Mouse (Mus musculus): ENCODE data around the gene Arpc1a.

GRCm38 (mm10) chr5:145059524-145059923 is 24.1 kb upstream of the Arpc1a start:
- no peak for TF ChIP-seq POLR2A (IDR thresholded peaks at IDR 0.05; ENCODE audit: borderline replicate concordance, extremely low read depth, low read depth, low read length)
- no peak for TF ChIP-seq CTCF (IDR thresholded peaks at IDR 0.05; ENCODE audit: insufficient read depth, low read length)

Data from lung, adult 2 months (tissue).